Mouse (Mus musculus): Measurements from ENCODE around the gene Zfp445.

- TF ChIP-seq EP300 (IDR thresholded peaks at IDR 0.05; ENCODE audit: low read depth), result no peak
- TF ChIP-seq CTCF (IDR thresholded peaks at IDR 0.05; ENCODE audit: low read depth), result no peak
These were observed 6.8 kb upstream of the Zfp445 start for GRCm38 (mm10) chr9:122872595-122872994.
